Comparison of ENCODE assay signal across 21 mouse cellular contexts in genomic region chr9:111306142-111306541, GRCm38 (mm10). TPM values are rescaled to one million over a fixed set of nuclear protein-coding genes. Genes with fewer than 3 reads are reported as not detected.
DNase-seq lines count a peak whose midpoint lies in the region; ATAC-seq and TF ChIP-seq lines count a peak whose summit lies in the region.
"Had no signal": no experiment of that assay in that cellular context is flagged by ENCODE, and none has a peak within 500 bp of the region (broad histone marks: within the 10 kb centered on the region; RNA-seq: fewer than 3 reads in every experiment).

No protein-coding gene starts in this region.

- ATAC-seq in frontal cortex, adult (ENCODE audit: low TSS enrichment): peak; percentile 62; the same call in 1 of the 2 replicates
- ATAC-seq: forebrain, embryonic 16.5 days; intestine, embryonic 15.5 days had no signal

- TF ChIP-seq CTCF in left cerebral cortex, adult 2 months (IDR thresholded peaks at IDR 0.05): no peak

- no peak overlapping the region for H3K4me3 ChIP-seq in left cerebral cortex, adult 2 months
- H3K4me3 ChIP-seq: embryonic facial prominence, embryonic 13.5 days; forebrain, embryonic 12.5 days; heart, embryonic 15.5 days; hindbrain, embryonic 13.5 days; intestine, embryonic 15.5 days had no signal

- H3K27ac ChIP-seq in left cerebral cortex, adult 2 months: no peak overlapping the region
- H3K27ac ChIP-seq: embryonic facial prominence, embryonic 13.5 days; forebrain, embryonic 12.5 days; heart, embryonic 15.5 days; hindbrain, embryonic 13.5 days; intestine, embryonic 15.5 days had no signal

- intact Hi-C loops in left cerebral cortex, adult 2 months (cut with DNase I): no loop called here

- DNase-seq in frontal cortex, adult 2 months (ENCODE audit: extremely low spot score in 1 of 2, low spot score in 1 of 2): no peak
- peak; percentile 33 for DNase-seq in 3T3-L1 (ENCODE audit: low read depth, low spot score)
- DNase-seq in adrenal gland, adult 8-10 months: peak; percentile 78
- DNase-seq in adrenal gland, postnatal 36 days: peak; percentile 69 to 72
- DNase-seq in left cerebral cortex, adult 2 months (ENCODE audit: extremely low spot score in 1 of 2, low spot score in 2 of 2): no peak
- no peak for DNase-seq in lung, postnatal 4 days
- DNase-seq in gastrocnemius, adult 18-20 months (ENCODE audit: low spot score): no peak
- DNase-seq: cerebellum, adult 9-10 months; cerebellum, postnatal 25 days; gastrocnemius, postnatal 36 days; heart, adult 18-20 months; heart, postnatal 14 days; kidney, adult 18-20 months had no signal

RNA-seq across cellular contexts. Expression of gene Trank1, which starts 5.4 kb away (rescaled TPM):
- polyA plus RNA-seq in frontal cortex, adult 2 months (2012; rRNA removed): 352 and 407 TPM in 2 replicates
- 100 to 1,000 TPM in 2 of 4 experiments, 10 to 100 TPM in 2; 44.9 to 312 (median 173) TPM for total RNA-seq in adrenal gland, adult 8-10 months (2022)
- total RNA-seq in adrenal gland, postnatal 36 days (2021): 100 to 1,000 TPM in 1 of 2 experiments, 10 to 100 TPM in 1; 47.0 to 175 TPM
- 100 to 1,000 TPM; 308 to 309 TPM for total RNA-seq in left cerebral cortex, adult 2 months (2021)
- total RNA-seq in gastrocnemius, adult 18-20 months (2021): under 1 TPM; 0.02 to 0.07 TPM
- total RNA-seq: gastrocnemius, postnatal 36 days; heart, adult 18-20 months; heart, postnatal 14 days; hematopoietic stem cell, adult 5-6 weeks had no signal
- polyA plus RNA-seq: heart, embryonic 15.5 days had no signal

RNA-seq across cellular contexts. Expression of gene Epm2aip1, which starts 34.4 kb away (rescaled TPM):
- polyA plus RNA-seq in frontal cortex, adult 2 months (2012; rRNA removed): 41.9 and 47.2 TPM in 2 replicates
- total RNA-seq in adrenal gland, adult 8-10 months (2022): 10 to 100 TPM; 53.3 to 64.1 (median 57.7) TPM
- 10 to 100 TPM; 43.5 to 48.6 TPM for total RNA-seq in adrenal gland, postnatal 36 days (2021)
- total RNA-seq in left cerebral cortex, adult 2 months (2021): 10 to 100 TPM; 79.7 to 81.8 TPM
- total RNA-seq in gastrocnemius, adult 18-20 months (2021): 10 to 100 TPM; 19.7 to 20.4 TPM

RNA-seq across cellular contexts. Expression of gene Mlh1, which starts 34.6 kb away (rescaled TPM):
- 32.6 and 37.4 TPM in 2 replicates for polyA plus RNA-seq in frontal cortex, adult 2 months (2012; rRNA removed)
- 10 to 100 TPM; 14.7 to 31.2 (median 24.7) TPM for total RNA-seq in adrenal gland, adult 8-10 months (2022)
- total RNA-seq in adrenal gland, postnatal 36 days (2021): 10 to 100 TPM; 14.0 to 15.3 TPM
- 10 to 100 TPM; 12.3 to 18.1 TPM for total RNA-seq in left cerebral cortex, adult 2 months (2021)
- 1 to 10 TPM; 5.4 to 6.4 TPM for total RNA-seq in gastrocnemius, adult 18-20 months (2021)

Comparison
In these comparisons a context has a peak if more than half of its experiments do, and no peak if none do; other contexts are left out.
1. DNase-seq: peak in 3T3-L1 (single experiment), adrenal gland, adult 8-10 months (single experiment) and adrenal gland, postnatal 36 days (2 of 2); none in frontal cortex, adult 2 months (0 of 2), left cerebral cortex, adult 2 months (0 of 2), lung, postnatal 4 days (0 of 2) and gastrocnemius, adult 18-20 months (single experiment).
2. RNA of gene Trank1, which starts 5.4 kb away (total RNA-seq): 308 to 309 TPM in left cerebral cortex, adult 2 months, 44.9 to 312 TPM in adrenal gland, adult 8-10 months and 47.0 to 175 TPM in adrenal gland, postnatal 36 days; 0.02 to 0.07 TPM in gastrocnemius, adult 18-20 months; every median in the first group is over 10 times any median in the second.